Mouse (Mus musculus): ENCODE data around the gene Herc1.
"Not testable (repeated sequence)": the region's sequence is repeated elsewhere in the genome, so short reads cannot be mapped to it uniquely, and the experiment has no call there.

Herc1 gene

DNA sequence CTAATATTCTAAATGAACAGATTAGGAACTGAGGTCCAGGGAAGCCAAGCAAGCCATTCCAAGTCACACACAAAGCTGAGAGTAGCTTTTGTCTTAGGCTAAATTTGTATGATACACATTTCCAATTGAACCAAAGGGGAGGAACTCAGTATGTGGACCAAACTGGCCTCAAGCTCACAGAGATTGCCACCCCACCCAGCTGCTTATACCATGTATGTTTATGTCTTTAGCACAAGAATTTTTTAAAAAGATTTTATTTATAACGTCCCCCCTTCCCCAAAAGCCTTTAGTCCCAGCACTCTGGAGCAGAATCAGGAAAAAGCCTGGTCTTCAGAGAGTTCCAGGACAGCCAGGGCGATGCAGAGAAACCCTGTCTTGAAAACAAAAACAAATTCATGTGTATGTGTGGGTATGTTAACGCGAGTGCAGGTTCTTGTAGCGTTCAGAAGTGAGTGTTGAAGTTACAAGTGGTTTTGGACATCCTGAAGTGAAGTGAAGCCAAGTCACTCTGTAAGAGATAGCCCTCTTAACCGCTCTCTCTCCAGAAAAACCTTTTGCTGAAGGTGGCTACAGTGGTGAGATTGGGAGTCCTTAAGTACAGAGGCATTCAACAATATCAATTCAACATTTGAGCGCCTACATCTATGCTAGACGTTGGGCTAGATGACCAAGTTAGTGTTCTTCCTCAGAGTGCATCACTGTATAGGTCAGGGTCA is 948 bp upstream of the Herc1 start:
- DNase-seq = no peak

GRCm38 (mm10) chr9:66350788-66351430 is 659 bp downstream of the Herc1 start:
- DNase-seq = no peak

- DNase-seq = no peak
Measured at GRCm38 (mm10) chr9:66352704-66353103, 2.5 kb downstream of the Herc1 start.

- DNase-seq = no peak
Measured at GRCm38 (mm10) chr9:66359135-66359534, 8.9 kb downstream of the Herc1 start.

DNA sequence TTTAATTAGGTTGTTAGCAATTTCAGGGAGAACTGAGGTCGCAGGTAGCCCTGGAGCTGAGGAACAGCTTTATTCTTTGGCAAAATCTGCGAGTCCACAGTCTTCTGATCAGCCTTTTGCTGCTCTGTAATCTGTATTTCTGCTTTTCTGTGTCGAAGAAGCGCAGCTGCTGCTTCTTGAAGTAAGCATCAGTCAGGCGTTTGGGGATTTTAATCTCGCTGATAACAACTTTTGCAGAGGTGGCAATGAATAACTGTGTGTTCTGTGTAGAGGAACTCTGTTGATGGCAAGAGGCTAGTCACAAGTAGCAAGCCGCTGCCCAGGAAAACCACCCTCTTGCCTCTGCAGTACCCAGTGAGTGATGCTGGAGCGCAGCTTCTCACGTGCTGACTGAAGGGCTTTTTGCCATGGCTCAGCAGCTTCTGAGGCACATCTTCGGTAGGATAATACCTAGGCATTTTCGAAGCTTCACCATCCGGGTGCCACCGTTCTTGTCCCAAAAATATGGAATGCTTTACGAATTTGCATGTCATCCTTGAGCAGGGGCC is 10.0 kb downstream of the Herc1 start:
- DNase-seq = no peak

- DNase-seq = no peak
Measured at GRCm38 (mm10) chr9:66368890-66369433, 18.7 kb downstream of the Herc1 start.

DNA sequence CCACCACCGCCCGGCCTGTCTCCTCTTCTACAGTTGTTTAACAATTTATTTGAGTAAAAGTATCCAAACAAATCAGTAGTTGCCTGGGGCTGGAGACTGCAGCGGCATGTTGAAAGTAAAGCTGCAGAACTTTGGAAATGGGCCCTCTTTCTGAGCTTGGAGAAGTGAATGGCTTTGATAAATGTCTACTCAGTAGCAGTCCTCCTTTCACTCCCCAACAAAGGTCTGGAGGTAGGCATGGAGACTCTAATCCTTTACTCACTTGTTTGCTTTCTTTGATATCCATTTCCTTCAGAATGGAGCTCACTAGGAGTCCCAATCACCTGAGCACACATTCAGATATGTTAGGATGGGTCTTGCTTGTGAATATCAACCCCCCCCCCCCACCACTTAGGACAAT is 20.1 kb downstream of the Herc1 start:
- DNase-seq = no peak

GRCm38 (mm10) chr9:66370847-66371246 is 20.6 kb downstream of the Herc1 start:
- no peak for DNase-seq

DNA sequence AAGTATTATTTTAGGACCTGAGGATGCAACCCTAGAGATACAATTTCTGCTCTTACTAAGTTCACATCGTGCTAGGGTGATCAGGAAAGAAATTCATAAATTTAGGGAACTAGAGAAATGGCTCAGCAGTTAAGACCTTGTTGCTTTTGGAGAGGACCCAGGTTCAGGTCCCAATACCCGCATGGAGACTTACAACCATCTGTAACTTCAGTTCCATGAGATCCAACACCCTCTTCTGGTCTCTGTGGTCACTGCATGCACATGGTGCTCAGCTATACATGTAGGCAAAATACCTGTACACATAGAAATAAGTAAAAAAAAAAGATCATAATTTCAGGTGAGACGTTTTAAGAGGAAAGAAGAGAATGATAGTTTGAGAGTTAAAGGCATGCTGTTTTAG is 23.2 kb downstream of the Herc1 start:
- no peak for DNase-seq

DNA sequence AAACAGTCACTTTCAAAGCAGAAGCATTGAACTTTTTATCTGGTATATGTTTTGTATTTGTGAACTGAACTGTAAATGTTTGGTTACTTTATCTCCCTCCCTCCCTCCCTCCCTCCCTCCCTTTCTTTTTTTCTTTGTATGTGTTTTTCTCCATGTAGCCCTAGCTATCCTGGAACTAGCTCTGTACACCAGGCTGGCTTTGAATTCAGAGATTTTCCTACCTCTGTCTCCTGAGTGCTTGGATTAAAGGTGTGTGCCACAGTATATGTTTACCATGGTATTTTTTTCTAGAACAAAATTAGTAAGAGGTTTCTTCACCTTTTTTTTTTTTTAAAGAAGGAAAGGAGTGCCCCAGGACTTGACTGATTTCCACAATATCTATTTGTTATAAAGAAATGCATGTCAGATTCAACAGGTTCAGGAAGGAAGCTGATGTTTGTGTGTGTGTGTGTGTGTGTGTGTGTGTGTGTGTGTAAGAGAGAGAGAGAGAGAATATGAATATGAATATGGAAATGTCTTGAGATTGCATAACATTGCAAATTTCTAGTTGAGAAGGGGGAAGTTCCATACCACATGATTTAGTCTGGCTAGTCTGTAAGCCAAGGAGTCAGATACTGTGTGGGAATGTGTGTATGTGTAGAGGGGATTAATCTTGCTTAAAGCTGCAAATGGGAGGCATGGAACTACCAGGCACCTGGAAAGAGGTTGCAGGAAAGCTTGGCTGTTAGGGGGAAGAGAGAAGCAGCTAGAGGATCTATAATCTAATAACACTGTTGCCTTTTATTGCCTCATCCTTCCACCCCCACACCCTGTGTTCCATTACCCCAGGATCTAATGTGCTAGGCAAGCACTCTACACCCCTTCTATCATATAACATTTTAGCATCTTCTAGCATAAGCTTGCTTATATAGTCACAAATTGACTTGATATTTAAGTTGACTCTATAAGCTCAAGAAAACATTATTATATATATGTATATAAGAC is 24.5 kb downstream of the Herc1 start:
- DNase-seq = no peak

DNA sequence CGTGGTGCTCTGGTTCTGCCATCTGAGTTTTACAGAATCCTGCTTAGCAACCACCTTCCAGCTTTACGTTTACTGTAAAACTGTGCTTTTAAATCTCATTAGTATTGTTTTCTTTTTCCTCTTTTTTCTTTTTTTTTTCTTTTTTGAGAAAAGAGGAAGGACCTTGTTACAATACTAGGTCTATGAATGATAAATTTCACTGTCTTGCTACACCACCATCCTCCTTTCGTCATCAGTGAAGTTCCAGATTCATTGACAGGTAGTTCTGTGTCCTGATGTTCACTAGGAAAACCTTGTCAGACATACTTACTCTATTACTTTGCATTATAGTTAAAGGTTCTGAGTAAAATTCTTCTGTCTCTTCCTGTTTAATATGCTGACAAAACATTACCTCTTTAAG is 33.2 kb downstream of the Herc1 start:
- DNase-seq = no peak

- DNase-seq = not testable (repeated sequence)
Measured at GRCm38 (mm10) chr9:66390338-66390737, 40.1 kb downstream of the Herc1 start.

GRCm38 (mm10) chr9:66393304-66393703 is 43.1 kb downstream of the Herc1 start:
- no peak for DNase-seq

GRCm38 (mm10) chr9:66423492-66423891 is 73.2 kb downstream of the Herc1 start:
- DNase-seq = no peak

DNA sequence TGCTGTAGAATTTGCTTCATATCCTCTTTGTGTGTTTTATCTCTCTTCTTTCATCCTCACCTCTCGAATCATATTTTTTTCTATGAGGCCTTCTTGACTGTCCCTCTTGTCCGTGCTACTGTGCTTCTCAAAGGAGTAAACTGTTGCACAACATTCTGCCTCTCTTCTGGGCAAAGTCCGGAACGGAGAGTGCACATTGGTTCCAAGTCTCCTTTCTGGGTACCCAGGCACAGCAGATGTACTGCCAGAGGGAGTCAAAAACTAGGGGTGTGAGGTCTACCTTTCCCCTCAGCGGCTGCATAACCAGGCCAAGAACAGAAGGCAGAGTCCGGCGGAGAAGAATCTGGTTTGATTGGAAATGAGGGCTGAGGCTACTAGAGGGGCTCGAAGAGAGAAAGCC is 89.8 kb downstream of the Herc1 start:
- no peak for DNase-seq

- DNase-seq = no peak
Measured at GRCm38 (mm10) chr9:66448253-66448652, 98.0 kb downstream of the Herc1 start.

DNA sequence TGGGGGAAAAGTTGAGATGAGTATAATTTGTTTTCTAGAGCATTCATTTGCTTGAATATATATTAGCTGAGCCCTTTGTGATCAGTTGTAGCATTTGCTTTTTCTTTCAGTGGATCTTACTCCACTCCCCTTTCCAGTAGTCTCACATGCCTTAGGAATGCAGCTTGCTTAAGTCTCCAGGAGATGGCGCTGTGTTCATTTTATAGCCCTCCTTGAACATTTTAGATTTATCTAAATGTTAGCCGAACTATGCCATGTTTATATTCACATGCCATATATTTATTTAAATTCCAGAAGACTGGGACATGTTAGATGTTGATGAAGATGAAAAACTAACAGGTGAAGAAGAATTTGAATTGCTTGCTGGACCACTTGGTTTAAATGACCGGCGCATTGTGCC is 114.8 kb downstream of the Herc1 start:
- DNase-seq = peak; percentile 12

GRCm38 (mm10) chr9:66477785-66478184 is 127.5 kb downstream of the Herc1 start:
- no peak for DNase-seq

DNA sequence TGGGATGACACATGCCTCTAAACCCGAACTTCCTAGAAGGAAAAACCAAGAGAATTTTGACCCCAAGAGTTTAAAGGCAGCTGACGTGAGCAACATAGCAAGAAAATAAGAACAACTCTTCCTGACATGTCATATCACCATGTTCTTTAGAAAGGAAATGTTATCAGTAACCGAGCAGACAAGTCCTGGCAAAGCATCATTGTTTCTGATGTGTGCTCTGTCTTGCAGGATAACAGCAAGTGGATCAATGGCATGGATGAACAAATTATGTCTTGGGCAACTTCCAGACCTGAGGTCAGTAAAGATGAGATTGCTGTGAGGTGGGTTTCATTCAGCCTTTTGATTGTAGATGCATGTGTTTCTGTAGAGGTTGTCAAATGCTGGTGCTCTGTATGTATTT is 133.2 kb downstream of the Herc1 start:
- no peak for DNase-seq

DNA sequence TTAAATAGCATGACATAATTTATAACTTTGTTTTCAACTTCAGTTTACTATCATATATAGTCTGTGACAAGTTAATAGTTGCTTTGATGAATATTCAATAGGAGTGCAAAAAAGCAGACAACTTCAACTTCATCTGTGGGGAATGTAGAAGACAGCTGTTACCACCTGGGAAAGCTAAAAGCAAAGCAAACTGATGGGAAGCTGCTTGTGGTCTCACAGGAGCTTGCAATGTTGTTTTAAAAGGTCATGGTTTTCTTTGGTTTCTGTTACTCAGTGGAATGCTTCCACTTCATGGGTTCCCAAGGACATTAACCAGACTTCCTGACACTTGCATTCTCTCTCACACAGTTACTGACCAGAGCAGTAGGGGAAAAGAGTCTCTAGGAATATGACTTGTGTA is 138.5 kb downstream of the Herc1 start:
- DNase-seq = no peak

DNA sequence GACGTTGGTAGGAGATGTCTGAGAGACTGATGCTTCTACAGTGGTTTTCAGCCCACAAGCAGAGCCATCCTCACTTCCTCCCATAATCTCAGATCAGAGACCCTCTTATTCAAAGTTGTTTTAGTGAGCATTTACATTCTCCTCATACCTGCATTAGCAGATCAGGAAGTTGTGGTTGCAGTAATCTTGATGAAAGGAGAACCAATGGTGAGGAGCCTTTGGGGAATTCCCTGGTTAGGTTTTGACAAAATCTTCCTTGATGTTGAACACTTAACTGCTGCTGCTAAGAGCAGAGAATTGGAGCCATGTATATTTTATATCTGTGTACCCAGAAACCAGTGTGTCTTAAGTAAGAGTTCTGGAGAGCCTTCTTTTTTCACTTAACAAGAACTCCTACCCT is 142.1 kb downstream of the Herc1 start:
- DNase-seq = no peak

- no peak for DNase-seq
Measured at GRCm38 (mm10) chr9:66493992-66494391, 143.7 kb downstream of the Herc1 start.

DNA sequence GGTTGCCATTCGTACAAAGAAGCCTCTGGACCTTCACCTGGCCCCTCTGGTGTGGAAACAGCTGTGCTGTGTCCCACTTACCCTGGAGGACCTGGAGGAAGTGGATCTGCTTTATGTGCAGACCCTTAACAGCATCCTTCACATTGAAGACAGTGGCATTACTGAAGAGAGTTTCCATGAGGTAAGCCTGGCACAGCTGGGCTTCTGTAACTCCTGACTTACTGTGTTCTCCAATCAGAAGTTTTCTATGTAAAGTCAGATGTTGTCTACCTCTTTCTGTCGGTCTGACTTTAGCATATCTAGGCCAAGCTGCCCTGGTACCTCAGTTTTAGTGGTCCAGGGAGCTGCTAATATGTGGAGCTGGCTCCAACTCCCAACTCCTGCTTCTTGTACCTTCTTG is 151.0 kb downstream of the Herc1 start:
- DNase-seq = no peak

All from cerebellum, adult 9-11 months (tissue).